Mouse (Mus musculus): Measurements from ENCODE around the gene Prpf40a. TPM values are rescaled to one million over a fixed set of nuclear protein-coding genes. Genes with fewer than 3 reads are reported as not detected.

Gene Prpf40a
- polyA plus RNA-seq, 1 experiment from 2014 or later = 136 TPM

DNA sequence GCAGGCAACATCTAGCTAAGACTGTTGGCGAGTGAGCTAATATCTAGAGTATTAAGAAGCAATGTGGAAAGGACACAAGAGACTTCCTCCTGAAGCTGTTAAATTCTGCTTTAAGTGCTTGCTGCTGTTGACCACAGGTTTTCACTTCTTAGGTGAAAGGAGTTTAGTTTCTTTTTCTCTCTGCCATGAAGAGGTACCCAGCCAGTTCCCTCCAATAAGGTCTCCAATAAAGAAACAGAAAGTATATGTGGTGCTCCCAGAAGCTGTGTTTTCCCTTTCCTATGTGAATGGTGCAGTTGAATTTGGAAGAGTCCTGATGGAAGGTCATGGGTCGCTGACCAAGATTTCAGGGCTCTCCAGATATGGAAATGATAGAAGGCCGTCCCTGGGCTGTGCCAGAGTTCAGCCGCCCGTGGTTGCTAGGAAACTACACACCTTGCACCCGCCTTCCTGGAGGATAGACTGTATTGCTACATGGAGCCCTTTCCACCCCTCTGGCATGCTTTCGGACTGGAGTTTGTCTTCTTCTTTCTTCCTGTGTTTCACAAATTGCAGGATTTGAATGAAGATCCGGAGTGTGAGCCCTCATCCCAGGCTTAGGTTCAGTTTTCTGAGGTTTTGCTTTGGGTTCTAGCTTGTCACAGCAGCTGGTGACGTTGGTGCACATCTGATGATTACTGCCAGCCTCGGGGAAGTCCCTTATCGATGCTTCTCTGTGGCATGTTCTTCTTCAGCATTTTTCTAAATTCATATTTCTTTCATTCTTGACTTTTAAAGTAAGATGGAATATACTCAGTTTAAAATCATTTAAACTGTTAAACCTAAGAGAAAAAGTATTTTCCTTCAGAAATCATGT lies 89.0 kb downstream of the Prpf40a start:
- WGBS = 89% methylated on average over 11 of the region's 11 CpGs
- Histone ChIP-seq H3K27me3 (no peaks in the 10 kb centered on the region), H3K36me3 (peaks cover 13% of the 10 kb centered on the region), H3K9me3 (no peaks in the 10 kb centered on the region), H3K27ac (replicated peaks) (no peak overlapping the region), H3K9ac (replicated peaks) (no peak overlapping the region), H3K4me1 (no peaks in the 10 kb centered on the region), H3K4me3 (no peak overlapping the region), H3K4me2 (replicated peaks) (no peak overlapping the region)
- ATAC-seq (replicated peaks) = no peak

DNA sequence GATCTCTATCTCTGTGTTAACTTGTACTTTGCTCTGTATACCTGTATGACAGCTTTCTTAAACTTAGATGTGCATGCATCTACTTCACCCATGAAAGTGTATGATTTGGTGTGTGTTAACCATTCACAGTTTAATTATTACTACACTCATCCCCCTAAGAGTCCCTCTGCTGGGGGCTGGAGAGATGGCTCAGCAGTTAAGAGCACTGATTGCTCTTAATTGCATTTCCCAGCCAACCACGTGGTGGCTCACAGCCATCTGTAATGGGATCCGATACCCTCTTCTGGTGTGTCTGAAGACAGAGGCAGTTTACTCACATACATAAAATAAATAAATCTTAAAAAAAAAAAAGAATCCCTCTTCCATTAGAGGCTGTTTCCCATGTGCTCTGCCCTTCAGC lies 91.0 kb downstream of the Prpf40a start:
- peak; percentile 67 for ATAC-seq (replicated peaks)
- no peak overlapping the region for H3K9ac ChIP-seq (replicated peaks)
- H3K4me1 ChIP-seq = no peaks in the 10 kb centered on the region
- no peak overlapping the region for H3K4me3 ChIP-seq
- H3K9me3 ChIP-seq = no peaks in the 10 kb centered on the region
- H3K27me3 ChIP-seq = no peaks in the 10 kb centered on the region
- no peak overlapping the region for H3K4me2 ChIP-seq (replicated peaks)
- H3K36me3 ChIP-seq = peaks cover 5% of the 10 kb centered on the region; the same call in 1 of the 2 replicates
- no peak overlapping the region for H3K27ac ChIP-seq (replicated peaks)
- WGBS = 17% methylated on average over 2 of the region's 2 CpGs

DNA sequence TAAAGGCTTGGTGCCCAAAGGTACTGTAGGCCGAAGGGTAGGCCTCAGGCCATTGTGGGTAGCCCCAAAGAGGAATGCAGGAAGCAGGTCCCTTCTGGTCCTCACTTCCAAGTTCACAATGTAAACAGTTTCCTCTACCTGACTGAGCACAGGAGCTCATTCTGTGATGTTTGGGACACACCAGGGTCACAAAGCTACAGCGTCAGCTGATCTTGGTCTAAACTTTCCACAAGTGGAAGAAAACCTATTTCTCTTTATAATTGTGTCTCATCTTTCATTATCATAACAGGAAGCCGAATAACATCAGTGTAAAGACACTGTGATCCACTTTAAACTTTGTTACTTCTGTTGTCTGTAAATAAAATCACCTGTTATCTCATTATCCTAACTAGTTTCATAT lies 95.6 kb downstream of the Prpf40a start:
- Histone ChIP-seq H3K4me2 (replicated peaks) (no peak overlapping the region), H3K27me3 (no peaks in the 10 kb centered on the region), H3K4me1 (no peaks in the 10 kb centered on the region), H3K4me3 (no peak overlapping the region), H3K9ac (replicated peaks) (no peak overlapping the region), H3K9me3 (no peaks in the 10 kb centered on the region), H3K27ac (replicated peaks) (no peak overlapping the region), H3K36me3 (no peaks in the 10 kb centered on the region)
- WGBS = 93% methylated on average over 3 of the region's 3 CpGs
- ATAC-seq (replicated peaks) = no peak

DNA sequence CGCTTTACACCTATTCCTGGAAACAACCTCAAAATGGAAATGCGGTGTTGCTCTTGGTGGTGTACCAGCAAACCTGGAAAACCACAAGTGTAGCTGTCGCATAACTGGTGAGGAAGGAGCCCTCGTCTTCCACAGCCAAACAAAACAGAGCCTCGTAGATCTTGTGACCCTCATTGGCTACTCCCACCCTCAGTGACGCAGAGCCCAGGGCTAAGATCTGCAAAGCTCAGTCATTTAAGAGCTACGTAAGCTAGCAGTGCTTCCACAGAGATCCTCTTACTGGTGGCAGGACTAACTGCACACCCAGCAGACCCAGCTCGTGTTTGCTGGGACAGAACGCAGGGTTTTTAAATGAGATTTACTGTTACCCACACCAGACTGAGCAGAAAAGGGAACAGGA lies 96.1 kb downstream of the Prpf40a start:
- H3K4me1 ChIP-seq = no peaks in the 10 kb centered on the region
- no peak overlapping the region for H3K4me2 ChIP-seq (replicated peaks)
- H3K9ac ChIP-seq (replicated peaks) = no peak overlapping the region
- no peaks in the 10 kb centered on the region for H3K9me3 ChIP-seq
- no peaks in the 10 kb centered on the region for H3K36me3 ChIP-seq
- no peaks in the 10 kb centered on the region for H3K27me3 ChIP-seq
- no peak overlapping the region for H3K27ac ChIP-seq (replicated peaks)
- H3K4me3 ChIP-seq = no peak overlapping the region
- ATAC-seq (replicated peaks) = no peak
- 91% methylated on average over 9 of the region's 9 CpGs for WGBS

DNA sequence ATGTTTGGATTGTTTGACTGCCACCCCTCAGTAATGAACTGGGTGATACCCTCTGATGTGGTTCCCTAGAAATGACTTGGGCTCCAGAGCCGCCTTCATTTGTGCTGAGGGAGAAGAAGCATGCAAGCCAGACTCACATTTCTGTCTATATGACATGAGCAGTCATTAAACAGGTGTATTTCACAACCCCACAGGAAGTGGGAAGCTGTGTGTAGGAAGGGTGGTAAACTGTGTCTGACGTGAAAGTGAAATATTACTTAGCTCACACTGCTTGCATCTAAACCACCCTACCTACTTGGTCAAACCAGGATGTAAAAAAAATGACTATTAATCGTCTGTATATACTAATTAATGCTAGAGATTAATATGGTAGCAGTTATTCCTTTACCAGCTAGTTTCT lies 102.3 kb downstream of the Prpf40a start:
- Histone ChIP-seq H3K4me2 (replicated peaks) (no peak overlapping the region), H3K4me1 (no peaks in the 10 kb centered on the region), H3K27ac (replicated peaks) (no peak overlapping the region), H3K9ac (replicated peaks) (no peak overlapping the region), H3K4me3 (no peak overlapping the region), H3K27me3 (no peaks in the 10 kb centered on the region), H3K9me3 (no peaks in the 10 kb centered on the region), H3K36me3 (no peaks in the 10 kb centered on the region)
- 95% methylated on average over 3 of the region's 3 CpGs for WGBS
- no peak for ATAC-seq (replicated peaks)

DNA sequence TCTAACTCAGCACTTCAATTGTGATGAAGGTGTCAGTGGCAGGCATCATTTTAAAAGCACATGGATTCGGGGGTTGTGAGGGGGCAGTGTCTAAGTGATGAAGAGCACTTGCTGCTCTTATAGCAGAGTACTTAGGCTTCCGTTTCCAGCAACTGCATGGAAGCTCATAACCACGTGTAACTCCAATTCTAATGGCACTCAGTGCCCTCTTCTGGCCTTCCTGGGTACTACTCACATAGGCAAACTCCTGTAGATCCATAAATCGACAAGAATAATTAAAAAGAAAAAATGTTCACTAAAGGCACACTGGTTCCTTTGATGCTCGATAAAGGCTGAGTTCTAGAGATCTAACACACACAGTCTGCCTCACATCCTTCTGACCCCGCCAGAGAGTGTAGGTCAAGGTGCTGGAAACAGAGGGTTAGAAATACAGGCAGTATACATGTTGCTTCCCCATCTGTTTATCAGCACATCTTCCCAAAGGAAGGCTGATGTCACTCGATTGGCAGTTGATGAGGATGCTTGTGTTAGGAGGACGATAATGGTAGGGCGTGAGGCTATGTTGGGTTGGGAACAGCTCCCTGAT lies 105.4 kb downstream of the Prpf40a start:
- Histone ChIP-seq H3K9me3 (no peaks in the 10 kb centered on the region), H3K27me3 (no peaks in the 10 kb centered on the region), H3K27ac (replicated peaks) (no peak overlapping the region), H3K36me3 (no peaks in the 10 kb centered on the region), H3K4me3 (no peak overlapping the region), H3K4me1 (peaks cover 12% of the 10 kb centered on the region), H3K4me2 (replicated peaks) (no peak overlapping the region), H3K9ac (replicated peaks) (no peak overlapping the region)
- 60% methylated on average over 9 of the region's 9 CpGs for WGBS
- peak; percentile 21; the same call in 1 of the 2 replicates for ATAC-seq (replicated peaks)

Other genes starting within 250 kb of the Prpf40a start
- gene Arl6ip6, start 442 bp upstream of the Prpf40a start, polyA plus RNA-seq (2015; fragmentation: Nextera tagmentation; extraction: Ambion mirVana) = 52.0 and 53.9 TPM in 2 replicates